In genomic region chr1:178187216-178187791, GRCm38 (mm10) we compare ENCODE assay signal across 7 mouse cellular contexts. TPM values are rescaled to one million over a fixed set of nuclear protein-coding genes. Genes with fewer than 3 reads are reported as not detected.
DNase-seq lines count a peak whose midpoint lies in the region; ATAC-seq lines count a peak whose summit lies in the region.
"Not testable (repeated sequence)": the region's sequence is repeated elsewhere in the genome, so short reads cannot be mapped to it uniquely, and the experiment has no call there.

Desi2 (plus strand) TSS chr1:178187417.

- peak; percentile 99 for ATAC-seq in intestine, embryonic 15.5 days

- not testable (repeated sequence) for H3K27me3 ChIP-seq in intestine, embryonic 15.5 days (replicated peaks); midbrain, embryonic 10.5 days (ENCODE audit: low read depth, poor library complexity, severe bottlenecking)

- WGBS in intestine, embryonic 15.5 days = 0% methylated on average over 37 of the region's 37 CpGs
- WGBS in midbrain, embryonic 10.5 days = under 1% methylated on average over 37 of the region's 37 CpGs

- peak within 1 kb of the TSS; percentile 72; the same call in 1 of the 2 replicates for H3K27ac ChIP-seq in intestine, embryonic 15.5 days
- H3K27ac ChIP-seq in midbrain, embryonic 10.5 days (replicated peaks) = peak within 1 kb of the TSS; percentile 81

- H3K4me3 ChIP-seq in intestine, embryonic 15.5 days (replicated peaks) = peak within 1 kb of the TSS; percentile 75
- H3K4me3 ChIP-seq in midbrain, embryonic 10.5 days = peak within 1 kb of the TSS; percentile 66

- H3K36me3 ChIP-seq in intestine, embryonic 15.5 days; midbrain, embryonic 10.5 days: not testable (repeated sequence)

- not testable (repeated sequence) for H3K4me1 ChIP-seq in intestine, embryonic 15.5 days (replicated peaks)
- peaks cover 16% of the 10 kb centered on the region for H3K4me1 ChIP-seq in midbrain, embryonic 10.5 days

- intact Hi-C loops in gastrocnemius, postnatal 36 days (cut with DNase I) = loop anchor here (10.0 kb wide), 2 partner anchors 117 to 203 kb away; partner anchors contain the start of gene Catspere2
- intact Hi-C loops in left cerebral cortex, postnatal 25 days (cut with DNase I) = loop anchor here (10.0 kb wide), 2 partner anchors 117 to 203 kb away; partner anchors contain the start of gene Catspere2

- peak within 1 kb of the TSS; percentile 58 for H3K4me2 ChIP-seq in intestine, embryonic 15.5 days (replicated peaks)

- peak within 1 kb of the TSS; percentile 54 for H3K9ac ChIP-seq in intestine, embryonic 15.5 days

- not testable (repeated sequence) for H3K9me3 ChIP-seq in intestine, embryonic 15.5 days; midbrain, embryonic 10.5 days (replicated peaks)

- peak; percentile 98 for DNase-seq in adrenal gland, adult 2 months
- DNase-seq in embryo, embryonic 11.5 days (ENCODE audit: low read depth, low spot score) = peak; percentile 85
- DNase-seq in gastrocnemius, postnatal 36 days = peak; percentile 88 to 93
- DNase-seq in left cerebral cortex, postnatal 25 days (ENCODE audit: low spot score in 2 of 2) = peak; percentile 95 to 99
- peak; percentile 92 for DNase-seq in midbrain, embryonic 10.5 days (ENCODE audit: low spot score)
- peak; percentile 77 for DNase-seq in right cerebral cortex, postnatal 4 days

RNA-seq across cellular contexts. Expression of gene Desi2, which starts in this region (rescaled TPM):
- 10 to 100 TPM; 18.9 to 26.1 TPM for total RNA-seq in adrenal gland, adult 2 months (2021)
- 13.1 and 13.2 TPM in 2 replicates for polyA plus RNA-seq in adrenal gland, adult 2 months (2012; rRNA removed)
- 10 to 100 TPM; 29.2 to 30.3 TPM for total RNA-seq in gastrocnemius, postnatal 36 days (2021)
- 20.0 and 24.3 TPM in 2 replicates for polyA plus RNA-seq in intestine, embryonic 15.5 days (2015; fragmentation: Nextera tagmentation; extraction: Ambion mirVana)
- total RNA-seq in left cerebral cortex, postnatal 25 days (2021) = 10 to 100 TPM; 19.5 to 19.7 TPM
- 15.1 and 18.5 TPM in 2 replicates for polyA plus RNA-seq in midbrain, embryonic 10.5 days (2016; fragmentation: Nextera tagmentation; extraction: Ambion mirVana)

Comparison
In these comparisons a context has a peak if more than half of its experiments do, and no peak if none do; other contexts are left out.
1. Peak in every context shown above with its lines: DNase-seq, ATAC-seq, H3K4me3 ChIP-seq and H3K27ac ChIP-seq.